Mouse (Mus musculus) liver, embryonic 13.5 days (tissue): Measurements from ENCODE around the gene Stim1. TPM values are rescaled to one million over a fixed set of nuclear protein-coding genes. Genes with fewer than 3 reads are reported as not detected.
A peak's percentile ranks its signal among the peaks of the same experiment; 100 is the strongest.

ENCODE experiments used
- ATAC-seq: fragments of 200-750 bp; cut with Nextera tagmentation; 2 replicates; pipeline ENCODE4 v1.8.0; 2017; ENCODE audit warnings: low read depth, mild to moderate bottlenecking, moderate number of reproducible peaks, moderate library complexity
- DNase-seq: peaks from one replicate; pipeline ENCODE4 v3.0.0; 2022
- H3K27ac ChIP-seq: fragments of 300-500 bp; sonication (generic); 2 replicates; pipeline ENCODE4 v1.5.1; 2015; ENCODE audit warnings: moderate library complexity, mild to moderate bottlenecking, inconsistent platforms
- H3K27me3 ChIP-seq: fragments of 300-500 bp; sonication (generic); 2 replicates; pipeline ENCODE4 v1.6.1; 2015; ENCODE audit warnings: mild to moderate bottlenecking, inconsistent platforms
- H3K36me3 ChIP-seq: fragments of 300-500 bp; sonication (generic); 2 replicates; pipeline ENCODE4 v1.6.1; 2015; ENCODE audit warnings: mild to moderate bottlenecking, inconsistent platforms
- H3K4me1 ChIP-seq: fragments of 300-500 bp; sonication (generic); replicated peaks from 2 replicates; pipeline ENCODE4 v1.6.1; 2015; ENCODE audit warnings: inconsistent platforms
- H3K4me2 ChIP-seq: fragments of 300-500 bp; sonication (generic); 2 replicates; pipeline ENCODE4 v1.6.1; 2015; ENCODE audit warnings: inconsistent platforms, mild to moderate bottlenecking, moderate library complexity
- H3K4me3 ChIP-seq: fragments of 300-500 bp; sonication (generic); replicated peaks from 2 replicates; pipeline ENCODE4 v1.5.1; 2015; ENCODE audit warnings: mild to moderate bottlenecking, inconsistent platforms
- H3K9ac ChIP-seq: fragments of 300-500 bp; sonication (generic); 2 replicates; pipeline ENCODE4 v1.6.1; 2015; ENCODE audit warnings: mild to moderate bottlenecking, inconsistent platforms
- H3K9me3 ChIP-seq: fragments of 300-500 bp; sonication (generic); replicated peaks from 2 replicates; pipeline ENCODE4 v1.6.1; 2016; ENCODE audit warnings: inconsistent platforms
- WGBS: fragments of 180-500 bp; shearing (Covaris S2); methylation state at CpG from one replicate; pipeline ENCODE4 v1.1.7; 2015; ENCODE audit not compliant: insufficient replicate concordance; 5-methylcytosine and 5-hydroxymethylcytosine counted together
- polyA plus RNA-seq: library from polyadenylated mRNA; unstranded; fragments of >200 nt; fragmentation: Nextera tagmentation; extraction: Ambion mirVana; gene quantifications from 2 replicates; pipeline ENCODE4 v1.2.1, GENCODE M21; 2015

The Stim1 gene
- polyA plus RNA-seq, 1 experiment from 2014 or later = 13.3 TPM

DNA sequence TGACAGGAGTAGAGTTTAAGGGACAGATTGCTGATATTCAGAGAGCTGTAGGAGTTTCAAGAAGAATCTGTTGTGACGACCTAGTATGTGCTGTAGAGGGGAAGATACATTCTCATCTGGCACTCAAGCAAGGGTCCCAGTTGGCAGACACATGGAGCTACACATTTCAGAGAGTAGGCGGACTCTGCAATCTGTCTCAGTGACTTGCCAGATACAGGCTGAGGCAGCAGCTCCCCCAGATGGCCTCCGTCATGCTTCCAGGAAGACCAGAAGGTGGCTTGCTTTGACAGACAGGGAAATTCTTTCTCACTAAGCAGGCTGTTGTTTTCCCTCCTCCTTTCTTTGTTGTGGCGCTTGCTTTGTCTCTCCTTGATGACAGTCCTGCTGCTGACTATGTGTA, 102.1 kb downstream of the Stim1 start:
- H3K9ac ChIP-seq = no peak overlapping the region
- no peak overlapping the region for H3K27ac ChIP-seq
- WGBS = 42% methylated on average over 4 of the region's 4 CpGs
- ATAC-seq (no peak), DNase-seq (peak; percentile 11)
- H3K27me3 ChIP-seq = no peaks in the 10 kb centered on the region
- H3K4me1 ChIP-seq = peaks cover 28% of the 10 kb centered on the region
- H3K4me3 ChIP-seq = no peak overlapping the region
- H3K36me3 ChIP-seq = no peaks in the 10 kb centered on the region
- no peak overlapping the region for H3K4me2 ChIP-seq
- no peaks in the 10 kb centered on the region for H3K9me3 ChIP-seq

DNA sequence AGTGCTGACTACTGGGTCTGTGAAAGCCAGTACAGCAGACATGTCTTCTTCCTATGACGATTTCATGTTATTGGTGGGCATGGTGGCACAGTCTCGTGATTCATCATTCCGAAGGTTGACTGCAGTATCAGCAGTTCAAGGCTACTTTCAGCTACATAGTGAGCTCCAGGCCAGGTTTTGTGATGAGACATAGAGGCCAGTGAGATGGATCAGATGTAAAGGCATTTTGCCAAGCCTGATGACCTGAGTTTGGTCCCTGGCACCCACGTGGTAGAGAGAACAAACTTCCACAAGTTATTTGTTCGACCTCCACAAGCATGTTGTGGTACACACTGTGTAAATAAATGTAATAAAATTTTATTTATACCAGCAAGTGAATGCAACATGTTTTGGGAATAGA, 102.9 kb downstream of the Stim1 start:
- ATAC-seq = no peak

DNA sequence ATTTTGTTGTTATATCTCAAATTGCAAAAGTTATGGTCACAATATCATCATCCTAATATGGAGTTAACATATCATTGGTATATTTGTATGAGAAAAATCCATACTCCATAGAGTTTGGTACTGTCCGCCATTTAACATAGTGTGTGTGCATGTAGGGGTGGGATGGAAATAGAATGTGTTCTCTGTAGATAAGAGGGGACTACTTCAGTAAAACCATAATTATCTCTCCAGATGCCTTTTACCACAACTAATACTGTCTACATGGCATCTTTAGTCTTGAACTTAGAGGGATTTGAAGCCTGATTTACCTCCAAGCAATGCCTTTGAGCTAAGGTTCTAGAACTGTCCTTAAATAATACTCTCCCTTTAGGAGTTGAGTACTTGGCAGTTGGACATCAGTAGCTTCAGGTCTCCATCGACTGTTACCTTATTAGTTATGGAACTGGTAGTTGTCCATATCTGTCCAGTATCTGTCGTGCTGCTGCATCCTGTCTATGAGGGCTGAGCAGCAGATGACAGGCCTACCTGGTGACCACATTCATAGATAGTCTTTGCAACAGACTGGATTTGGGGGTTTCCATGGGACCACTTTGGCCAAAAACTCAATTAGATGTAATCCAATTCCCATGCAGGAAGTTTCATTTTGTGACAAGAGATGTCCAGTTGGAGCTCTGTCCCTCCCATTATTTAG, 105.9 kb downstream of the Stim1 start:
- no peak overlapping the region for H3K4me3 ChIP-seq
- DNase-seq = peak; percentile 9
- WGBS = 21% methylated on average over 3 of the region's 3 CpGs
- peak; percentile 98 for ATAC-seq
- no peaks in the 10 kb centered on the region for H3K36me3 ChIP-seq
- H3K27ac ChIP-seq = peak overlapping the region; percentile 54; the same call in 1 of the 2 replicates
- peaks cover 29% of the 10 kb centered on the region for H3K4me1 ChIP-seq
- no peaks in the 10 kb centered on the region for H3K9me3 ChIP-seq
- no peak overlapping the region for H3K9ac ChIP-seq
- no peaks in the 10 kb centered on the region for H3K27me3 ChIP-seq
- H3K4me2 ChIP-seq = peak overlapping the region; percentile 42

More for the DNA sequence above, 102.9 kb downstream of the Stim1 start:
- Histone ChIP-seq H3K4me1 (peaks cover 35% of the 10 kb centered on the region), H3K4me2 (no peak overlapping the region), H3K36me3 (no peaks in the 10 kb centered on the region), H3K9me3 (no peaks in the 10 kb centered on the region), H3K9ac (no peak overlapping the region), H3K27ac (no peak overlapping the region), H3K4me3 (no peak overlapping the region), H3K27me3 (no peaks in the 10 kb centered on the region)
- WGBS = 80% methylated on average over 5 of the region's 5 CpGs
- DNase-seq = no peak

DNA sequence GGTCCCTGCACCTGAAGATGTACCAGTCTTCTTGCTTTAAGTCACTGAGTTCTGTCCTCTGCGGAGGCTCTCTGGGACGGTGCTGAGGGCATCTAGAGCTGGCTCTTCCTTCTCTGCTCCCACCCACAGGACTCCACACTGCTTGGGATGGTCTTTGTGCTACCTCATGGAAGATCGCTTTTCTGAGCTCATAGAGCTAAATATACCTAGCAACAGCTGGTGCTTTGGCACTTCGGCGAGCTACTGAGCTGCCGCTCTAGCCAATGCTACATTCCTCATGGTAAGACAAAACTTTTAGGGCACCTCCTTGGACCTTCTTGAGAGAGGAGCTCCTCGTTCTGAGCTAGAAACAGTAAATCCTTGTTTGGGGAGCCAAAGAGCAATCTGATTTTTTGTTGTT, 115.6 kb downstream of the Stim1 start:
- no peak for ATAC-seq
- 79% methylated on average over 7 of the region's 7 CpGs for WGBS

DNA sequence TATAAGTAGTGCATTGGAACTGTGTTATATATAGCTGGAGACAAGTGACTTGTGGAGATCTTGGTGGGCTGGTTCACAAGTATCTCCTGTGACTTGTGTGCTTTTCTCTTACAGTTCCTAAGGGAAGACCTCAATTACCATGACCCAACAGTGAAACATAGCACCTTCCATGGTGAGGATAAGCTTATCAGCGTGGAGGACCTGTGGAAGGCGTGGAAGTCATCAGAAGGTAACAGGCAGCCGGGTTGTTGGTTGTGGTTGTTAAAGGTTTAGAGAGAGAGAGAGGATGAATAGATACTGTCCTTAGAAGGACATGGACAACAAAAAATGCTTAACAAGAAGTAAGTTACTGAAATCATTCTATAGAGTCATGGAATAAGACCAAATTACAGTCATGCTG, 118.4 kb downstream of the Stim1 start:
- no peak for DNase-seq
- 32% methylated on average over 3 of the region's 3 CpGs for WGBS
- no peaks in the 10 kb centered on the region for H3K9me3 ChIP-seq
- ATAC-seq = peak; percentile 45
- H3K4me2 ChIP-seq = no peak overlapping the region
- H3K27ac ChIP-seq = no peak overlapping the region
- H3K36me3 ChIP-seq = no peaks in the 10 kb centered on the region
- no peak overlapping the region for H3K9ac ChIP-seq
- H3K4me1 ChIP-seq = peaks cover 13% of the 10 kb centered on the region
- no peak overlapping the region for H3K4me3 ChIP-seq
- H3K27me3 ChIP-seq = no peaks in the 10 kb centered on the region

More for the DNA sequence above, 115.6 kb downstream of the Stim1 start:
- no peak overlapping the region for H3K9ac ChIP-seq
- no peak overlapping the region for H3K27ac ChIP-seq
- no peak for DNase-seq
- H3K9me3 ChIP-seq = no peaks in the 10 kb centered on the region
- no peaks in the 10 kb centered on the region for H3K36me3 ChIP-seq
- peaks cover 13% of the 10 kb centered on the region for H3K4me1 ChIP-seq
- H3K4me3 ChIP-seq = no peak overlapping the region
- no peak overlapping the region for H3K4me2 ChIP-seq
- H3K27me3 ChIP-seq = no peaks in the 10 kb centered on the region

DNA sequence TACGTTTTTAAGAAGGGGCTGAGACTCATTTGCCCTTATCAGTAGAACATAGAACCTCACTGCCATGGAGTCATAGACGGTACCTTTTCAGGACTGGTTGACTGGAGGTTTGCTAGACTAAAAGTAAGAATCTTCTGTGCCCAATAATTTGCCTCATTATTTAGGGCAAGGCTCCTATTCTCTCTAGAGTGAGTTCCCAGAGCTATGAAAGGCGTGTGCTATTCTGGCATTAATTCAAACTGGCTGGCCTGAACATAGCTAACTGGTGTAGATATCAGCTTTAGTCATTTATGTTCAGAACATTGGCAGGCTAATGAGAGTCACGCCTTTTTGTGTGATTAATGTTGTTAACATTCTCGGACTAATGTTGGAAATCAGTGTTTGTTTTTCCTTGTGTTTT, 121.5 kb downstream of the Stim1 start:
- no peak overlapping the region for H3K4me3 ChIP-seq
- peaks cover 13% of the 10 kb centered on the region for H3K4me1 ChIP-seq
- H3K4me2 ChIP-seq = no peak overlapping the region
- no peak overlapping the region for H3K9ac ChIP-seq
- no peak for DNase-seq
- H3K9me3 ChIP-seq = no peaks in the 10 kb centered on the region
- H3K36me3 ChIP-seq = no peaks in the 10 kb centered on the region
- WGBS = 65% methylated on average over 5 of the region's 5 CpGs
- H3K27me3 ChIP-seq = no peaks in the 10 kb centered on the region
- ATAC-seq = no peak
- no peak overlapping the region for H3K27ac ChIP-seq

DNA sequence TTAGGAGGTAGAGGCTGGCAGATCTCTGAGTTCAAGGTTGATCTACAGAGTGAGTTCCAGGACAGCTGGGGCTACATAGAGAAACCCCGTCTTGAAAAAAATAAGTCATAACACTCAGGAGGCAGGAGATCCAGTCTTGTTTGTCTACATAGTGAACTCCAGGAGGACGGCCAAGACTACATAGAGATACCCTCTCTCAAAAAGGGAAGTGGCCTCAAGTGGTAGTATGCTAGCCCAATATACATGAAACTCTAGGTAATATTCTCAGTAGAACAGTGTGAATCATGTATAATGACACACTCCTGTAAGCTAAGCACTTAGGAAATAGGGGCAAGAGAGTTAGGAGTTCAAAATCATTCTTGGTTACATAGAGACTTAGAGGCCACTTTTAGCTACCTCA, 126.3 kb downstream of the Stim1 start:
- WGBS = 56% methylated on average over 2 of the region's 2 CpGs
- no peak overlapping the region for H3K9ac ChIP-seq

DNA sequence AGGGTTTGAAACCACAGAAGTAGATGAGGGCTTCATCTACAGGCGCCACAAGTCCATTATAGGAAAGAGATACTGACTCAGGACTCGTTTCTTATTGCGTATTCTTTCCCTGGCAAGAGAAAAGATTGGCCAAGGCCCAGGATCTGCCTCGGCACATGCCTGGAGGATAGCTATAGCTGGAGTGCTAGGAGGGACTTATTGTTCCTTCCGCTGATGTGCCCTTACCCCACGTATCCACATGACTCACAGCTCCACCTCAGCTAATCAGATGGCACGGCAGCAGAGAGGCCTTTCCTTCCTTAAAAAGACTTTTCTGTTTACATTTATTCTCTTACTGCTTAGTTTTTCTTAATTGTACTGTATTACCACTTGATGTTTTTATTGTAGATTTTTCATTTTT, 128.3 kb downstream of the Stim1 start:
- Histone ChIP-seq H3K9ac (no peak overlapping the region), H3K27ac (no peak overlapping the region), H3K4me1 (peaks cover 11% of the 10 kb centered on the region), H3K4me3 (no peak overlapping the region), H3K4me2 (no peak overlapping the region), H3K9me3 (no peaks in the 10 kb centered on the region), H3K27me3 (no peaks in the 10 kb centered on the region), H3K36me3 (no peaks in the 10 kb centered on the region)
- ATAC-seq (no peak), DNase-seq (no peak)
- WGBS = 54% methylated on average over 7 of the region's 7 CpGs

More for the DNA sequence above, 126.3 kb downstream of the Stim1 start:
- Histone ChIP-seq H3K4me3 (no peak overlapping the region), H3K36me3 (no peaks in the 10 kb centered on the region), H3K27me3 (no peaks in the 10 kb centered on the region), H3K4me2 (no peak overlapping the region), H3K4me1 (peaks cover 7% of the 10 kb centered on the region), H3K9me3 (no peaks in the 10 kb centered on the region), H3K27ac (no peak overlapping the region)
- DNase-seq = no peak
- no peak for ATAC-seq

DNA sequence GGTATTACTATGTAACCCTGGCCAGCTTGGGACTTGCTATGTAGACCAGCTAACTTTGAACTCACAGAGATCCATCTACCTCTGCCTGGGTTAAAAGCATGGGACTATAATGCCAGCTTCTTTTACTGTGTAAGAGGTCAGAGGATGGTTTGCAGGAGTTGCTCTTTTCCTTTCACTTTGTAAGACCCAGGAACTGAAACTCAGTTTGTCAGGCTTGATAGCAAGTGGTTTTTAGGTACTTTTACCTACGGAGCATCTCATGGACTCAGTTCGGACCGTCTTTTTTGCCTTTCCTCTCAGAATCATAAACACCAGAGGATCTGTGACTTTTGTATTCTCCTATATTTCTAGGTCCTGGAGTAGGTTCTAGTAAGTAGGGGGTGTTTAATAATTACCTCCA, 128.7 kb downstream of the Stim1 start:
- Histone ChIP-seq H3K27me3 (no peaks in the 10 kb centered on the region), H3K9ac (no peak overlapping the region), H3K9me3 (no peaks in the 10 kb centered on the region), H3K4me3 (no peak overlapping the region), H3K36me3 (no peaks in the 10 kb centered on the region), H3K4me1 (peaks cover 11% of the 10 kb centered on the region), H3K27ac (no peak overlapping the region), H3K4me2 (no peak overlapping the region)
- WGBS = 97% methylated on average over 3 of the region's 3 CpGs
- ATAC-seq = no peak
- no peak for DNase-seq

DNA sequence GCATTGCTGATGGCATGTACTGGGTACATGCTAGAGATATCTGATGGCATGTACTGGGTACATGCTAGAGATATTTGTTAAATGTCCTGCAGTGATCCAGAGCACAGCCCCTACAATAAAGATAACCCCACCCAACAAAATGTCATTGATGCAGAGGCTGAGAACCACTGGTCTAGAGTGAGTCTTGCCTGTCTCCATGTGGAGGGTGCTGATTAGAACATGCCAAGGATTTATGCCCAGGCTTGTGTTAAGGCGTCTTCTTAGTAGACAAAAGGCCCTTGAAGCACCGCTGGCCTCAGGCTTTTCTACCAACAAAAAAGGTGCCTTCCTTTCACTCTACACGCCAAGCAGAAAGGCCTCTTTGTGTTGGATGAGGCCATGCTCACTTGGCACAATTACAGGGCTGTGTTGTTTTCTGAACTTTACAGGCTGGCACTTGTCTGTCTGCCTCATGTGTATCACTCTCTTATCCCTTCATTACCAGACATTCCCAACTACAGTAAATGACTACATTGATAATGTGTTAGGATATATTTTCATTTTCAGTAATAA, 131.7 kb downstream of the Stim1 start:
- no peaks in the 10 kb centered on the region for H3K36me3 ChIP-seq
- no peak overlapping the region for H3K4me2 ChIP-seq
- H3K9me3 ChIP-seq = no peaks in the 10 kb centered on the region
- no peak overlapping the region for H3K27ac ChIP-seq
- H3K4me1 ChIP-seq = peaks cover 11% of the 10 kb centered on the region
- 64% methylated on average over 3 of the region's 3 CpGs for WGBS
- H3K9ac ChIP-seq = no peak overlapping the region
- ATAC-seq (peak; percentile 54; the same call in 1 of the 2 replicates), DNase-seq (no peak)
- H3K4me3 ChIP-seq = no peak overlapping the region
- no peaks in the 10 kb centered on the region for H3K27me3 ChIP-seq

DNA sequence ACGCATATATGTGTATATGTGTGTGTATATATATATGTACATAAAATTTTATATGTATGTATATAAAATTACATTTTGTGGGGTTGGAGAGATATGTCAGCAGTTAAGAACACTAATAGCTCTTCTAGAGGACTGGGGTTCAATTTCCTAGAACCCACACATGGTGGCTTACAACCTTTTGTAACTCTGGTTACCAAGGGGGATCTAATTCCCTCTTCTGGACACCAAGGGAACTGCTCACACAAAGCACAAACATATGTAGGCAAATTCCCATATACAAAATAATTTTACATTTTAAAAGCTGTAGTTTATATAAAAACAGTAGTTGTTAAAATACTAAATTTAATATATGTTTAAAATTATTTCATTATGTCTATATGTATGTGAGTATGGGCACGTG, 136.5 kb downstream of the Stim1 start:
- no peak for ATAC-seq
- Histone ChIP-seq H3K27me3 (no peaks in the 10 kb centered on the region), H3K36me3 (no peaks in the 10 kb centered on the region), H3K4me2 (no peak overlapping the region), H3K27ac (no peak overlapping the region), H3K4me3 (no peak overlapping the region), H3K4me1 (peaks cover 10% of the 10 kb centered on the region), H3K9ac (no peak overlapping the region), H3K9me3 (no peaks in the 10 kb centered on the region)
- 84% methylated on average over 2 of the region's 2 CpGs for WGBS
- DNase-seq = no peak

DNA sequence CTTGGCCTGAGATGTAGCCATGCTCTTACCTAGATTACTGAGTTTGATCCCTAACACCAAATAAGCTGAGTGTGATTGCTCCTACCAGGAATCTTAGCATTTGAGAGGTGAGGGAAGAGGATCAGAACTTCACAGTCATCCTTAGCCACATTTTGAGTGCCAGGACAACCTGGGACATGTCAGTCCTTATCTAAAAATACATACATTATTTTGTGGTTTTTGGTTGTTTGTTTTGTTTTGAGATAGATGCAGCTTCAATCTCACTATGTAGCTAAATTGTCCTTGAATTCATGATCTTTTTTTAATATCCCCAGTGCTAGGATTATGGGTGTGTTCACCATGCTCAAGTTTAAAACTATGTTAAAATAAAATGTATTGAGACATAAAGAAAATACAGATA, 139.8 kb downstream of the Stim1 start:
- peaks cover 5% of the 10 kb centered on the region; the same call in 1 of the 2 replicates for H3K36me3 ChIP-seq
- H3K9ac ChIP-seq = no peak overlapping the region
- ATAC-seq (no peak), DNase-seq (no peak)
- H3K9me3 ChIP-seq = no peaks in the 10 kb centered on the region
- no peak overlapping the region for H3K4me3 ChIP-seq
- H3K4me1 ChIP-seq = peaks cover 8% of the 10 kb centered on the region
- no peak overlapping the region for H3K4me2 ChIP-seq
- no peaks in the 10 kb centered on the region for H3K27me3 ChIP-seq
- no peak overlapping the region for H3K27ac ChIP-seq
